Mouse (Mus musculus): Measurements from ENCODE around the gene Ciao2b. TPM values are rescaled to one million over a fixed set of nuclear protein-coding genes. Genes with fewer than 3 reads are reported as not detected.

The Ciao2b gene
- polyA plus RNA-seq, 1 experiment = 32.5 TPM

DNA sequence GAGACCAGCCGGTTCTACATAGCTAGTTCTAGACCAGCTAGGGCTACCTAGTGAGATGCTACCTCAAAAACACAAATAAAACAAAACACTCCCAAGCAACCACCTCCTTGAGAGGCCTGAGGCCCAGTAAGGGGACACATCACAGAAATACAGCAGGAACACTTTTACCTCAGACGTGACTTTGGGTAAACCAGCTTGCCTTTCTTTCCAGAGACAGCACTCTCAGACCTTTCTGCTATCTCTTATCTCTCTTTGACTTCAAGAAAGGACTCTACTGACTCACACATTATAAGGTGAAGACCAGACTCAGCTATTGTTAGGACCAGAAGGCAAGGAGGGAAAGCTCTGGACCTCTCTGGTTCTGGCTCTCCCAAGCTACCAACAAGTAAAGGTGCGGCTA is 51.5 kb downstream of the Ciao2b start:
- Histone ChIP-seq H3K4me1 (ENCODE audit: control insufficient read depth, insufficient read depth, low read length) (no peaks in the 10 kb centered on the region), H3K27ac (ENCODE audit: control insufficient read depth, insufficient read depth, low read depth, low read length, poor library complexity) (no peak overlapping the region), H3K4me3 (replicated peaks; ENCODE audit: control insufficient read depth, low read depth, low read length) (no peak overlapping the region)
- 92% methylated on average over 3 of the region's 3 CpGs for WGBS
- TF ChIP-seq POLR2A (IDR thresholded peaks at IDR 0.05; ENCODE audit: borderline replicate concordance, control insufficient read depth, low read depth, low read length) (no peak), CTCF (IDR thresholded peaks at IDR 0.05; ENCODE audit: control insufficient read depth, insufficient read depth, low read length) (no peak)

Other genes with a start within 250 kb of the Ciao2b start
- 0.50 and 2.4 TPM in 2 replicates for gene Cmtm4, start 246.2 kb downstream of the Ciao2b start, polyA plus RNA-seq (2011; ENCODE audit: insufficient read depth, insufficient read length, low replicate concordance, missing spikeins)
- gene Dync1li2, start 198.9 kb downstream of the Ciao2b start, polyA plus RNA-seq (2011; ENCODE audit: insufficient read depth, insufficient read length, low replicate concordance, missing spikeins) = 25.4 and 28.5 TPM in 2 replicates
- not detected in 2 replicates for gene Terb1, start 132.1 kb downstream of the Ciao2b start, polyA plus RNA-seq (2011; ENCODE audit: insufficient read depth, insufficient read length, low replicate concordance, missing spikeins)
- 20.9 and 36.7 TPM in 2 replicates for gene Nae1, start 107.3 kb downstream of the Ciao2b start, polyA plus RNA-seq (2011; ENCODE audit: insufficient read depth, insufficient read length, low replicate concordance, missing spikeins)
- 0.90 and 1.4 TPM in 2 replicates for gene Car7, start 107.3 kb downstream of the Ciao2b start, polyA plus RNA-seq (2011; ENCODE audit: insufficient read depth, insufficient read length, low replicate concordance, missing spikeins)
- gene Pdp2, start 50.5 kb downstream of the Ciao2b start, polyA plus RNA-seq (2011; ENCODE audit: insufficient read depth, insufficient read length, low replicate concordance, missing spikeins) = 2.5 and 2.6 TPM in 2 replicates
- gene Cdh16, start 17.6 kb downstream of the Ciao2b start, polyA plus RNA-seq (2011; ENCODE audit: insufficient read depth, insufficient read length, low replicate concordance, missing spikeins) = 4.0 TPM in 1 of 2 replicates, not detected in the other
- 1.0 and 1.4 TPM in 2 replicates for gene Rrad, start 10.6 kb downstream of the Ciao2b start, polyA plus RNA-seq (2011; ENCODE audit: insufficient read depth, insufficient read length, low replicate concordance, missing spikeins)
- gene Ces2a, start 92.0 kb upstream of the Ciao2b start, polyA plus RNA-seq (2011; ENCODE audit: insufficient read depth, insufficient read length, low replicate concordance, missing spikeins) = 1.3 and 2.5 TPM in 2 replicates
- not detected in 2 replicates for gene Ces2b, start 189.6 kb upstream of the Ciao2b start, polyA plus RNA-seq (2011; ENCODE audit: insufficient read depth, insufficient read length, low replicate concordance, missing spikeins)
- not detected in 2 replicates for gene Ces2c, start 205.1 kb upstream of the Ciao2b start, polyA plus RNA-seq (2011; ENCODE audit: insufficient read depth, insufficient read length, low replicate concordance, missing spikeins)